Mouse (Mus musculus) limb, embryonic 14.5 days (tissue): ENCODE data around the gene Mob2. TPM values are rescaled to one million over a fixed set of nuclear protein-coding genes. Genes with fewer than 3 reads are reported as not detected.

ENCODE experiments used
- ATAC-seq: fragments of 200-750 bp; cut with Nextera tagmentation; 2 replicates; pipeline ENCODE4 v1.8.0; 2017; ENCODE audit warnings: low read depth, moderate number of reproducible peaks, moderate TSS enrichment; ENCODE audit not compliant: low FRiP score
- DNase-seq: peaks from one replicate; pipeline ENCODE4 v3.0.0-alpha.2; 2015; ENCODE audit warnings: low spot score
- H3K27ac ChIP-seq: fragments of 300-500 bp; sonication (generic); replicated peaks from 2 replicates; pipeline ENCODE4 v1.5.1; 2014; ENCODE audit warnings: low read depth, mild to moderate bottlenecking, low read length, moderate library complexity, mixed read lengths
- H3K27me3 ChIP-seq: fragments of 300-500 bp; sonication (generic); 2 replicates; pipeline ENCODE4 v1.6.1; 2014; ENCODE audit warnings: low read length, mixed read lengths; ENCODE audit not compliant: control insufficient read depth, insufficient read depth
- H3K36me3 ChIP-seq: fragments of 300-500 bp; sonication (generic); 2 replicates; pipeline ENCODE4 v1.6.1; 2014; ENCODE audit warnings: mild to moderate bottlenecking, low read length, moderate library complexity, mixed read lengths; ENCODE audit not compliant: control insufficient read depth, insufficient read depth
- H3K4me1 ChIP-seq: fragments of 300-500 bp; sonication (generic); 2 replicates; pipeline ENCODE4 v1.6.1; 2014; ENCODE audit warnings: antibody characterized with exemption, low read length, mixed read lengths; ENCODE audit not compliant: control insufficient read depth, insufficient read depth
- H3K4me2 ChIP-seq: fragments of 300-500 bp; sonication (generic); replicated peaks from 2 replicates; pipeline ENCODE4 v1.6.1; 2014; ENCODE audit warnings: low read depth, mild to moderate bottlenecking, low read length, moderate library complexity; ENCODE audit not compliant: severe bottlenecking
- H3K4me3 ChIP-seq: fragments of 300-500 bp; sonication (generic); replicated peaks from 2 replicates; pipeline ENCODE4 v1.5.1; 2014; ENCODE audit warnings: low read length
- H3K9ac ChIP-seq: fragments of 300-500 bp; sonication (generic); 2 replicates; pipeline ENCODE4 v1.6.1; 2014; ENCODE audit warnings: mild to moderate bottlenecking, low read depth, low read length, moderate library complexity; ENCODE audit not compliant: severe bottlenecking
- H3K9me3 ChIP-seq: fragments of 300-500 bp; sonication (generic); 2 replicates; pipeline ENCODE4 v1.6.1; 2016; ENCODE audit warnings: low read length; ENCODE audit not compliant: control insufficient read depth
- POLR2A ChIP-seq: fragments of 200-500 bp; IDR thresholded peaks from 2 replicates; pipeline ENCODE4 v1.8.0; 2012; ENCODE audit warnings: inconsistent platforms, mild to moderate bottlenecking, moderate library complexity, borderline replicate concordance; ENCODE audit not compliant: insufficient read depth, insufficient read length; ENCODE audit errors: extremely low read depth
- WGBS: fragments of 180-500 bp; shearing (Covaris S2); extraction: QIAGEN DNeasy Blood & Tissue Kit; methylation state at CpG from one replicate; pipeline ENCODE4 v1.1.7; 2014; 5-methylcytosine and 5-hydroxymethylcytosine counted together
- polyA plus RNA-seq, 2 experiments: library from polyadenylated mRNA; depleted of rRNA in 1 of 2; stranded (reverse) in 1 of 2; unstranded in 1 of 2; fragments of >200 nt; fragmentation: Nextera tagmentation in 1 of 2; extraction: Ambion mirVana in 1 of 2; gene quantifications; 2 replicates each; pipeline versions ENCODE4 v1.2.1 to v1.2.3; 2012 to 2014

Mob2 gene
- polyA plus RNA-seq, 2 experiments = 55.2 to 73.6 TPM

DNA sequence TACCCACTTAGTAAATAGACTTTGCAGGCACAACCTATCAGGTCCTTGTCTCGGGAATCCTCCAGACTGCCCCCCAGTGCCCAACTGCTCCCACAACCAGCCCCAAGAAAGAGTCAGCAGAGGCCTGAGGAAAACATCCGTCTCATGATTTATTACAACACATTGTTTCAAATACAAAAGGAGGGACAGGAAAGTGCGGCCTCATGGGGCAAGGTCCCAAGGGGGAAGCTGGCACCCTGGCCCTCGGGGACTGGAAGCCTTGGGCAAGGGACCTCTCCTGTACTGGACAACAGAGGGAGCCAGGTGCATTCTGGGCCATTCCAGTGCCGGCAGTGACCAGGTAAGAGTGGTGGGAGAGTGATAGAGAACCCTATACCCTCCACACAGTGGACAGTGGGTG, 18.5 kb upstream of the Mob2 start:
- DNase-seq (no peak), ATAC-seq (no peak)
- WGBS = 59% methylated on average over 5 of the region's 5 CpGs
- peaks cover 7% of the 10 kb centered on the region for H3K4me1 ChIP-seq
- no peak overlapping the region for H3K9ac ChIP-seq
- peaks cover 48% of the 10 kb centered on the region for H3K27me3 ChIP-seq
- no peaks in the 10 kb centered on the region for H3K9me3 ChIP-seq
- H3K27ac ChIP-seq = no peak overlapping the region
- H3K4me2 ChIP-seq = no peak overlapping the region
- H3K36me3 ChIP-seq = peaks cover 4% of the 10 kb centered on the region; the same call in 1 of the 2 replicates
- no peak overlapping the region for H3K4me3 ChIP-seq
- no peak for TF ChIP-seq POLR2A

DNA sequence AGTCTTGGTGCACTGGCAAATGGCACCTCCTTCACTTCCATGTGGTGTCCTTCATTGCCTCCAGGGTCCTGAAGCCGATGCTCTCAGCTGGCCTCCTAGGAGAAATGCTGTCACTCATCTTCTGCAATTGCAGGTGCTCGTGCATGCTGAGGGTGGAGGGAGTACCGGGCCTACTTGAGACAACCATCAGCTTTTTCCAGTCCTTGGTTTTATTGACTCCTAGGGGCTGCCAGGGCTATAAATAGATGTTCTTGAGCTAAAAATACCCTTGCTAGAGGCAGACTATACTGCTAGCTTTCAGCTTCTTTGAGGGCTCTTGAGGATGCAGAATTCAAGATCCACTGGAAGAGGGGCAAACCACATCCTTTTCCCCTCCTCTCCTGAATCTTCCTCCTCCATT, 16.3 kb upstream of the Mob2 start:
- H3K27me3 ChIP-seq = peaks cover 26% of the 10 kb centered on the region
- TF ChIP-seq POLR2A = no peak
- WGBS = 69% methylated on average over 3 of the region's 3 CpGs

DNA sequence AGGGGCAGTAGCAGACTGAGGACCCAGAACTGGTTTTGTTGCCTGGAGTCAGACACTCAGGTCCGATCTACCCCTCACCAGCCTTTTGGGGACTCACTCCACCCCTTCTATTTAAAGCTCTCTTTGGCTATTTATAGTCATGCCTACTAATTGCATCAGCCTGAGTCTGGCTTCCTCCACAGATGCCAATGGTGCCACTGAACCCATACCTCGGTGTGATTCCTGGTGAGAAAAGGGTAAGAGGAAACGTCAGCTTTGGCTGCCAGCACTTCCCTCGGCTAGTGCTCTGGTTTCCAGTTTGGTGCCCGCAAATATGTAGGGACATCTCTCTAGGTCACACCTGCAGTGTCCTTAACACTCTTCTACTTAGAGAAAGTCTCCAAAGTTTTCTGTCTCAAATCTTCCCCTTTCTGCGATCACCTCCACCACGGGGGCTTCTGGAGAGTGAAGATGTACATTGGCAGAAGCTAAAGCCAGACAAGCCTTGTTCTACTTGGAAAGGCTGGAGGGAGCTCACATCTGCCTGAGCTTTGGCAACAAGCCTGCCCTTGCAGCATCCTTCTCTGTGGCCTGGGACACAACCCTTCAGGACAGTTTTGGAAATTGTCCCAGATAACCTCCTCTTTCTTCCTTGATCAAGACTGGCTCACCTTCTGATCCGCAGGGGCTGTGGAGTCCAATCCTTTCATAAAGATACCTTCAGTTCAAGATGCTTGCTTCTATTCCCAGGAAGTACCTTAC, 13.5 kb upstream of the Mob2 start:
- Histone ChIP-seq H3K9ac (no peak overlapping the region), H3K4me2 (no peak overlapping the region), H3K27me3 (peaks cover 11% of the 10 kb centered on the region), H3K4me1 (no peaks in the 10 kb centered on the region), H3K36me3 (no peaks in the 10 kb centered on the region), H3K9me3 (no peaks in the 10 kb centered on the region), H3K4me3 (no peak overlapping the region), H3K27ac (no peak overlapping the region)
- no peak for DNase-seq
- ATAC-seq = no peak
- WGBS = 67% methylated on average over 8 of the region's 8 CpGs
- TF ChIP-seq POLR2A = no peak

More for the DNA sequence above, 16.3 kb upstream of the Mob2 start:
- H3K9me3 ChIP-seq = no peaks in the 10 kb centered on the region
- H3K36me3 ChIP-seq = peaks cover under 1% of the 10 kb centered on the region; the same call in 1 of the 2 replicates
- H3K4me2 ChIP-seq = no peak overlapping the region
- no peaks in the 10 kb centered on the region; the same call in 1 of the 2 replicates for H3K4me1 ChIP-seq
- no peak overlapping the region for H3K27ac ChIP-seq
- no peak overlapping the region for H3K9ac ChIP-seq
- ATAC-seq (no peak), DNase-seq (no peak)
- no peak overlapping the region for H3K4me3 ChIP-seq

DNA sequence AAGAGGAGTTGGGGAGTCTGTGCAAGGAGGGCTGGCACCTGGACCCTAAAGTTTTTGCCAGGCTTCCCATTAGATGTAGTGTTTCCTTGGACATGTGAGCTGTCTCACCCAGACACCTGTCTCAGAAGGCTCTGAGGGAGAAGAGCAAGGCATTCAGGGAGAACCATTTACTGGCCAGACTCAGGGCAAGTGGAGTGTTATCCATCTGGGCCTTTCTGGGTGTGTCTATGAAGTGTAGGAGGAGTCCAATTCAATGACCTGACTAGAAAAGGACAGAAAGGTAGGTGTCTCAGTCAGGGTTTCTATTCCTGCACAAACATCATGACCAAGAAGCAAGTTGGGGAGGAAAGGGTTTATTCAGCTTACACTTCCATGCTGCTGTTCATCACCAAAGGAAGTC, 10.9 kb upstream of the Mob2 start:
- Histone ChIP-seq H3K4me3 (no peak overlapping the region), H3K4me1 (no peaks in the 10 kb centered on the region), H3K27ac (no peak overlapping the region), H3K27me3 (peaks cover 7% of the 10 kb centered on the region), H3K9me3 (no peaks in the 10 kb centered on the region), H3K9ac (no peak overlapping the region), H3K36me3 (no peaks in the 10 kb centered on the region), H3K4me2 (no peak overlapping the region)
- no peak for TF ChIP-seq POLR2A
- ATAC-seq = no peak
- no peak for DNase-seq

DNA sequence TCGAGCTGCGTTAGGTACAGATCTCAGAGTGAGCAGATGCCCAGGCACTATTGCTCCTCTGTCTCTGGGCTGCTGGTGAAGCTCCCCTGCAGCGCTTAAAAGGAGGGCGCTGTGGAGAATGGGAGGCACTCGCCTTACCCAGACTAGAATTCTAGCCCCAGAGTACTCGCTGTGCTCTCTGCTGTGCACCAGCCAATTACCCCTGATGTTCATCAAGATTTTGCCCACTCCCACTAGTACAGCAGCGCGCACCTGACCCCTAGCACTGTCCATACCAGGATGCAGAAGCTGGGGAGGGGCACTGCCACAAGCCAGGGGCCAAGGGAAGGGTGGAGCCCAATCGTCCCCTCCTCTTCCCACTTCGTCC, 10.3 kb upstream of the Mob2 start:
- H3K27ac ChIP-seq = no peak overlapping the region
- H3K4me2 ChIP-seq = no peak overlapping the region
- TF ChIP-seq POLR2A = no peak
- H3K9me3 ChIP-seq = no peaks in the 10 kb centered on the region
- DNase-seq (no peak), ATAC-seq (no peak)
- no peaks in the 10 kb centered on the region for H3K4me1 ChIP-seq
- H3K27me3 ChIP-seq = peaks cover 7% of the 10 kb centered on the region
- no peaks in the 10 kb centered on the region for H3K36me3 ChIP-seq
- 11% methylated on average over 9 of the region's 10 CpGs for WGBS
- no peak overlapping the region for H3K4me3 ChIP-seq
- H3K9ac ChIP-seq = no peak overlapping the region
